Mouse (Mus musculus): ENCODE measurements around the gene Garnl3. TPM values are rescaled to one million over a fixed set of nuclear protein-coding genes. Genes with fewer than 3 reads are reported as not detected.

Garnl3 gene
- total and polyA plus RNA-seq, 3 experiments: 0.08 to 0.19 TPM; not detected in 1

DNA sequence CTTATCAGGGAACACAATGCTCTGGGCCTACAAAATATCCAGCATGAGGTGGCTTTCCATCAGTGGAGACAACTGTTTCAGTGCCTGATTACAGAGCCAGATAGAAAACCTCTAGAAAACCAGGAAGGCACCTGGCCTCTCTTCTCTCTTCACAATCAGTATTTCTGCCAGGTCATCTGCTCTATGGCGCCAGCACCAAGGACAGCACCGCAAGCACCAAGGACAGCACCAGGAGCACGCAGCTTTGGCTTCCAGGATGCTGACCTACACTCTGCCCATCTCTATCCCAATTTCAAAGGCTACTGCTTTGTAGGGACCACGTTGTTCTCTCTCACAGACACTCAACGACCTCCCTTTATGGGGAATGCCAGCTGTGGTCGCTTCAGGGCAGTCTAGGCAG lies 113.4 kb downstream of the Garnl3 start:
- no peak overlapping the region for H3K27ac ChIP-seq (ENCODE audit: insufficient read depth, low read depth)
- H3K9me3 ChIP-seq (replicated peaks; ENCODE audit: low read length): peaks cover 3% of the 10 kb centered on the region
- no peak overlapping the region for H3K4me3 ChIP-seq (replicated peaks in 1 of 3; ENCODE audit: low read depth in 2 of 3, low read length in 2 of 3, poor library complexity in 1 of 3)
- H3K9ac ChIP-seq (ENCODE audit: insufficient read depth, low read depth): no peak overlapping the region
- in situ Hi-C loops (cut with MboI; ENCODE audit: low pct_ligation_motif_present, low pct_unique_long_range_greater_than_20kb, low sequenced_read_pairs) (no loop called here), dilution Hi-C loops (cut with MboI; ENCODE audit: extremely low pct_ligation_motif_present, extremely low pct_unique_long_range_greater_than_20kb, low sequenced_read_pairs) (no loop called here)
- no peaks in the 10 kb centered on the region for H3K79me2 ChIP-seq (replicated peaks; ENCODE audit: control insufficient read depth, extremely low read depth, insufficient read depth, poor library complexity, severe bottlenecking)
- no peak overlapping the region for H3K4me2 ChIP-seq (ENCODE audit: insufficient read depth, low read depth, poor library complexity, severe bottlenecking)
- H3K36me3 ChIP-seq (replicated peaks in 1 of 2; ENCODE audit: control insufficient read depth in 1 of 2, insufficient read depth in 1 of 2, low read length in 1 of 2): no peaks in the 10 kb centered on the region
- TF ChIP-seq SIN3A (IDR thresholded peaks at IDR 0.05; ENCODE audit: low read length) (peak; percentile 98), MAFK (IDR thresholded peaks at IDR 0.05; ENCODE audit: insufficient replicate concordance, low read length) (no peak), IRF4 (IDR thresholded peaks at IDR 0.05; ENCODE audit: low read depth, low read length) (no peak), MXI1 (IDR thresholded peaks at IDR 0.05; ENCODE audit: low read depth, low read length) (peak; percentile 97)
- no peaks in the 10 kb centered on the region for H3K4me1 ChIP-seq (ENCODE audit: control insufficient read depth in 1 of 2, insufficient read depth in 2 of 2)
- DNase-seq (ENCODE audit: extremely low read depth): peak; percentile 34
- peaks cover 82% of the 10 kb centered on the region for H3K27me3 ChIP-seq (replicated peaks)

DNA sequence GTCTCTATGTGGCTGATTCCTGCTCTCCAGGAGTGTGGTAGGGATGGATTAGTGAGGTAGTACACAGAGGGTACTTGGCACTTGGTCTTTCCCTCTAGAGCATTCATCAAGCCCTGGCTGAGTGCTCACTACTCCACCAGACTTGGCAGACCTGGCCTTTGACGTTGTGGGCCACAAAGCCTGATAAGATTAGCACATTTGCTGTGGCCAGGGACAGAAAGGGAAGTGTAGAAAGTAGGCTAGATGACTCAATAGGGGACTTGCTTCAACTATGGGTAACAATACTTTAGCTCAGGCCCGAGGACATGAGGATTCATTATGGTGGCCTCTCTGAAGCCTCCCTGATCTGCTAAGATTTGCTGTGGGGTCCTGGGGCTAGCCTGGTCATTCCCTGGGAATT lies 114.3 kb downstream of the Garnl3 start:
- Histone ChIP-seq H3K9ac (ENCODE audit: insufficient read depth, low read depth) (no peak overlapping the region), H3K27ac (ENCODE audit: insufficient read depth, low read depth) (no peak overlapping the region), H3K27me3 (replicated peaks) (peaks cover 79% of the 10 kb centered on the region), H3K4me3 (replicated peaks in 1 of 3; ENCODE audit: low read depth in 2 of 3, low read length in 2 of 3, poor library complexity in 1 of 3) (no peak overlapping the region), H3K79me2 (replicated peaks; ENCODE audit: control insufficient read depth, extremely low read depth, insufficient read depth, poor library complexity, severe bottlenecking) (no peaks in the 10 kb centered on the region), H3K9me3 (replicated peaks; ENCODE audit: low read length) (peaks cover 3% of the 10 kb centered on the region), H3K4me2 (ENCODE audit: insufficient read depth, low read depth, poor library complexity, severe bottlenecking) (no peak overlapping the region), H3K36me3 (replicated peaks in 1 of 2; ENCODE audit: control insufficient read depth in 1 of 2, insufficient read depth in 1 of 2, low read length in 1 of 2) (no peaks in the 10 kb centered on the region), H3K4me1 (ENCODE audit: control insufficient read depth in 1 of 2, insufficient read depth in 2 of 2) (no peaks in the 10 kb centered on the region)
- dilution Hi-C loops (cut with MboI; ENCODE audit: extremely low pct_ligation_motif_present, extremely low pct_unique_long_range_greater_than_20kb, low sequenced_read_pairs): no loop called here
- TF ChIP-seq RCOR1 (conservative IDR thresholded peaks at IDR 0.05; ENCODE audit: low read depth, low read length) (no peak), BHLHE40 (IDR thresholded peaks at IDR 0.05; ENCODE audit: low read depth, low read length) (no peak), JUN (IDR thresholded peaks at IDR 0.05; ENCODE audit: insufficient read depth, low read depth, low read length) (no peak), NRF1 (IDR thresholded peaks at IDR 0.05; ENCODE audit: low read depth, low read length) (no peak), ETS1 (conservative IDR thresholded peaks at IDR 0.05; ENCODE audit: low read depth, low read length) (no peak), USF1 (IDR thresholded peaks at IDR 0.05; ENCODE audit: low read depth, low read length) (no peak), PAX5 (IDR thresholded peaks at IDR 0.05; ENCODE audit: low read length) (no peak), TCF12 (IDR thresholded peaks at IDR 0.05; ENCODE audit: low read depth, low read length) (no peak), MAFK (IDR thresholded peaks at IDR 0.05; ENCODE audit: insufficient replicate concordance, low read length) (no peak), UBTF (IDR thresholded peaks at IDR 0.05; ENCODE audit: low read depth, low read length) (no peak), IRF4 (IDR thresholded peaks at IDR 0.05; ENCODE audit: low read depth, low read length) (no peak), USF2 (conservative IDR thresholded peaks at IDR 0.05; ENCODE audit: low read depth, low read length) (no peak), ZNF384 (IDR thresholded peaks at IDR 0.05; ENCODE audit: low read depth, low read length) (no peak), CHD1 (IDR thresholded peaks at IDR 0.05; ENCODE audit: low read depth, low read length) (no peak), MAX (IDR thresholded peaks at IDR 0.05; ENCODE audit: low read length) (no peak), ELF1 (IDR thresholded peaks at IDR 0.05; ENCODE audit: low read depth, low read length) (no peak), MAZ (IDR thresholded peaks at IDR 0.05; ENCODE audit: low read depth, low read length) (no peak)
- no peak for DNase-seq (ENCODE audit: extremely low read depth)
- in situ Hi-C loops (cut with MboI; ENCODE audit: low pct_ligation_motif_present, low pct_unique_long_range_greater_than_20kb, low sequenced_read_pairs): no loop called here

Measured in CH12.LX (cell line).